Mouse (Mus musculus) telencephalon, adult 2 months (tissue): Measurements from ENCODE around the gene Klhl3.

Experiments
- DNase-seq: peaks from one replicate; pipeline ENCODE4 v3.0.0-alpha.2; 2011; ENCODE audit warnings: low read depth, low spot score

Klhl3 gene

GRCm38 (mm10) chr13:58025701-58026414, 87.5 kb downstream of the Klhl3 start:
- no peak for DNase-seq

DNA sequence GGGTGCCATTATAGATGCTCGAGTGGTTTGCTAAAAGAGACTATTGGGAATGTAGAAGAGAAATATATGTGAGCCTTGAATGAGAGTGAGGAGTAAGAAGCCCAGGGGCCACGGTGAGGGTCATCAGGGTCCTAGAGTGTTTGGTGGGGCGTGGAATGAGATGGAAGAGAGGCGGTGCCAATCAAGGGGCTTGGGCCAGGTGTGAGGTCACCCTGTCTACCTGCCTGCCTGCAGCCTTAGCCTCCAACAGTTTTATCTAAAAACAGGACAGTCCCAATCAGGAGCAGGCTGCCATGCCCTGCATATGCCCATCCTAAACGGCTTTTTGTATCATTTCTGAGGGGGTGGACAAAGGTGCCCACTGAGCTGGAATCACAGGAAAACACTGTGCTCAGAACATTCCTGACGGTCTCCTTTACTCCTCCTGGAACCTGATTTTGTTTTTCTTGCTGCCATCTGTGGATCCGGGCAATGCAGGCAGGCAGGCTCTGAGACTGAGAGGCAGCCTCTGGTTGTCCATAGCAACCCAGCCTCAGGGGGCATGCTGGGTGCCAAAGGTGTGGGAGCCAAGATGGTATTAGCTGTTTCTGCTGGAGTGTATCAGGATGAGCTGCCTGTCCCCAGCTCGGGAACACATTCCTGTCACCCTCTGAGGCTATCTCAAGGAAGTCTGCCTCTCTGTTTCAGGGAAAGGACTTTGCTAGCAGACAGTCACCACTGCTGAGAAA, 89.5 kb downstream of the Klhl3 start:
- no peak for DNase-seq

- no peak for DNase-seq
These were observed 90.3 kb downstream of the Klhl3 start for GRCm38 (mm10) chr13:58023001-58023560.

DNA sequence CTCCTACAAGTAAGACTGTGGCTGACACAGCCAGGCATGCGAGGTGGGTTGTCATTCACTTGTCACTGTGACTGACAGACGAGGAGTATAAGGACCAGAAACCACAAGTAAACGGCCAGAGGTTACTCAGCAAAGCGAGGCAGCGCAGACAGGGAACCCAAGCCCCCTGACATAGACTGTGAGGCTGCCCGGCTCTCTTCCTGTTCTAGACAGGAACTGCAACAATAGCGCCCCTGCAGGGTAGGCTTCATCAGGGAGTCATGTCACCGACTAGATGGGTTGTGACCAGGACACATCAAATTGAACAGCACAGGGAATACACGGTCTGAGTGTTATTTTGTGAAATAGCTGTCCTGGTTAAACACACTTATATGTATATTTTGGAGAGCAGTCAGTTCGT, 93.0 kb downstream of the Klhl3 start:
- DNase-seq = no peak

DNA sequence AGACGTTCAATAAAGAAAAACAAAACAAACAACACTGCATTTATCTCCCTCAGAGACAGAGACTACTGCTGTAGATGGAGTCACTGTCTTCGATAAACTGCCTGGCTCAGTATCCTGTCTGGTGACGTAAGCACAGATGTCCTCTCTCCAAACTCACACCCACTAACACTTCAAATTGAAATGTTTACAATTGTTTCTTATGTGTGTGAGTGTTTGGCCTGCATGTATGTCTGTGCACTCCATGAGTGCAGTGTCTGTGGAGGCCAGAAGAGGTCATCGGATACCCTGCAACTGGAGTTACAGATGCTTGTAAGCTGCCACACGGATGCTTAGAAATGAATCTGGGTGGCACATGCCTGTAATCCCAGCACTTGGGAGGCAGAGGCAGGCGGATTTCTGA, 96.1 kb downstream of the Klhl3 start:
- no peak for DNase-seq

GRCm38 (mm10) chr13:58012067-58012925, 101.1 kb downstream of the Klhl3 start:
- DNase-seq = peak; percentile 34

- DNase-seq = no peak
These were observed 101.9 kb downstream of the Klhl3 start for GRCm38 (mm10) chr13:58011526-58011925.

DNA sequence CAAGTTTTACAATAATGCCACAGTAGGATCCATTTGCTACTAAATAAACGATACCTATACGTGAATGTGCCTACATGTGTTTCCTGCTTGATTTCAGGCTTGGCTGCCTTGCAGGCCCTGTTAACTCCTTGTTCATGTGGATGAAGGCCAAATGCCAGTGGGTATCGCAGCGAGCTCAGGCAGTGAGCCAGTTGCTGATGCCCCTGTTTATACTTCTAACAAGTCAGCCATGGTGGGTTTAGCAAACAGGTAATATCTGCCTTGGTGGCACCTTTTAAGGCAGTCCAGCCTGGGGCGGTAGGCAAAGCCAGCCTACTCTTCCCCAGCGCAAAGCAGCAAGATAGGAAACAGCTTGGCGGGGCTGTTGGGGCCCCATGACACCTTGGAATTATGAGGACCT, 103.0 kb downstream of the Klhl3 start:
- no peak for DNase-seq

- no peak for DNase-seq
These were observed 104.1 kb downstream of the Klhl3 start for GRCm38 (mm10) chr13:58009275-58009674.

DNA sequence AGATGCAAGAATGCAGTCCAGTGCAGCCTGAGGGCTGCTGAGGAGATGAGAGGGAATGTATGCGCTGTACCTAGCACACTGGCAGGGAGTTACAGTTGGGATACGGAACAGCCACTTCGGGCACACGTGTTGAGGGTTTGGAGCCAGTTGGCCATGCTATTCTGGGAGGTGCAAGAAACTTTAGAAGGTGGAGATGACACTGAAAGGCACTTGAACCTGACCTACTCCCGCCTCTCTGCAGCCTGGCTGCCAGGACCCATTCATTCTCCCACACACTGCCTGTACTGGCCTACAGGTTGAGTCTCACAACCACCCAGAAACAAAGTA, 105.4 kb downstream of the Klhl3 start:
- DNase-seq = no peak

DNA sequence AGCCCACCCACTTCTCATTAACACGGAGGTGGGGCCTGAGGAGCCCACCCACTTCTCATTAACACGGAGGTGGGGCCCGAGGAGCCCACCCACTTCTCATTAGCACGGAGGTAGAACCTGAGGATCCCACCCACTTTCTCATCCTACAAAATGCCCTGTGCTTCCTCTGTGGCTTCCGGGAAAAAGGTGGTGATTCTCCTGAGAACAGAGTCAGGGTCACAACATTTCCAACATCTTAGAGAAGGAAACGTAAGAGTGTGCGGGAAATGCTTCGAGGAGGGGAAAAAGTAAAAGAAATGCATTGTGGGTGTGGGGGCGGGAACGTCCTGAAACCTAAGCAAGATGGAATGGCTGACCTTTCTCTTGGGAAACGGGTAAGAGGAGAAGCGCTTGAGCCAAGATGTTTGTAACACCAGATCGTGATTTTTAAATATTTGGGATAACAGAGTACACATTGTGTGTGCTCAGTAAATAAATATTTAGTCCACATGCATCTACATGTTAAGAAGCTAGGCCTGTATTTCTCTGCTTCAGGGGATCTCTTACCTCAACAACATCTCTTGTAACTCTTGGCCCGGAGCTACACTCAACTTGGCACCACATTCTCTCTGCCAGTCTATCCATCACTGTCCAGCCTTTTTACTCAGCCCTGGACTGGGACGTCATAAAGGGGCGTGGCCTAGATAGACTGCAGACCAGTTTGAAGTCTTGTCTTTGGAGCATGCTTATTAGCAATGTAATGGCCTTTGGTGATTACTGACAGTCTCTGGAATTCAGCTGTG, 105.9 kb downstream of the Klhl3 start:
- DNase-seq = no peak

- DNase-seq = no peak
These were observed 111.6 kb downstream of the Klhl3 start for GRCm38 (mm10) chr13:58001792-58002191.

DNA sequence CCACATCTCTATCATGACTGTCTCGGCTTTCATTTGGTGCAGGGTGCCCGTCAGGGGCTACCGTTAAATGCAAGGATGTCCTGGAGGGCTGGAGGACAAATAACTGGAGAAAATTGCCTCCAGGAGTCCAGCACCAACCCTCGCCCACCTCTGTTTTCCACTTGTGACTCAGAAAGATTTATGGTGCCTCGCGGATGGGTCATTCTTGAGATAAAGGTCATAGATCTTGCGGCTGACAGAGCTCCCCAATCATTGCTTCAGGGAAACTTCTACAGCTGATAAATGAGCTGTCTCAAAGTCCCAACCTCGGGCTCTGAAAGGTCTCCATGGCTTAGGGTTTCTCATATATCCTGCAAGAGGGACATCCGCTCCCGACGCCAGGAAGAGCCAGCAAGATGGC, 116.9 kb downstream of the Klhl3 start:
- no peak for DNase-seq

GRCm38 (mm10) chr13:57995864-57996263, 117.5 kb downstream of the Klhl3 start:
- DNase-seq = no peak

DNA sequence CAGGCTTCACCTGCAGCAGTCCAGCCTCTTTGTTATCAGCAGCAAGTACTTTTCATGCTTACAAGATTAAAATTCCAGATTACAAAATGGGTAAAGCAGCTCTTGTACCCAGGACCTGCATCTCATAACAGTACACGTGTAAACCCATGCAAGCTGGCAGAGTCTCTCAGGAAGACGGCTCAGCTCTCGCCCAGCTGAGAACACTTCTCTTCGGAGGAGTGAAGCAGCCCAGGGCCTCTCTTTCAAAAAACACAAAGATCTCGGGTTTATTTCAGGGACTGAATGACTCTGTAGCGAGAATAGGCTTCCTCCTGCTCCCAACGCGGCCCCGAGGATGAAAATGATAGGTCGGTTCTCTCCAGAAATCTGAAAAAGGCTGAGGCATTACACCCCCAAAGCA, 128.8 kb downstream of the Klhl3 start:
- peak; percentile 33 for DNase-seq

DNA sequence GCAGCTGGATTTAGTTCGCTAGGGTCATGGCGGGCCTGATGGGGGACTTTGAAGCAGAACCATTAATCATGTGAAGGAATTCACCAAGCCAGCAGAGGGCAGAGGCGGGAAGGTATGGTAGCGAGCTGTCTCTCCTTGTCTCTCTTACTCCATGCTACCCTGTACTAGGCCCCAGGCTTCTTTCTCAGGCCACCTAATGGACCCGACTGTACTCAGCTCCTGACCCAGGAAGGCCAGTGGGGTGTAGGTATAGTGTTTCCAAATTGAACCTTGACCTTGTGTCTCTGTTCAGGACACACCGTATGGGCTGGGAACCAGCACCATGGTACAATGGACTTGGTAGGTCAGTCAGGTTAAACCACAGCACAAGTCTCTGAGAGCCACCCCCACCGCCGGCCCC, 129.2 kb downstream of the Klhl3 start:
- DNase-seq = no peak

GRCm38 (mm10) chr13:57983330-57983729, 130.1 kb downstream of the Klhl3 start:
- no peak for DNase-seq

GRCm38 (mm10) chr13:57982904-57983303, 130.5 kb downstream of the Klhl3 start:
- DNase-seq = peak; percentile 31

DNA sequence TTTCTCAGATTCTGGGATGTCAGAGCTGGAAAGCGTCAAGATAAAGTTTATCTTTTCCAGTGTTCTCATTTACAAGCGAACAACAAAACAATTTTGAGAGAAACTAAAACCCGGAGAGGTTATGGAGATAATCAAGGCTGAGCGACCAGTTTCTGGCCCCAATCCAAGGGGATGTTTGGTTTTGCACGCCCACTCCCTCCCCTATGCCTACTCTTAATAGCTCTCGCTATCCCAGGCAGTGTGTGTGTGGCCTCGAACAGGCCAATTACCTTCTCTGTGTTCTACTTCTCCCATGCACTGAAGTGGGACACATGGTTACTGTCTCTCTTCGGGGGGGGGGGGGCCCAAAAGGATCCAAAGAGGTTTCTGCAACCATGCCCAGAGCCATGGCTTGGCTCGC, 132.7 kb downstream of the Klhl3 start:
- no peak for DNase-seq

DNA sequence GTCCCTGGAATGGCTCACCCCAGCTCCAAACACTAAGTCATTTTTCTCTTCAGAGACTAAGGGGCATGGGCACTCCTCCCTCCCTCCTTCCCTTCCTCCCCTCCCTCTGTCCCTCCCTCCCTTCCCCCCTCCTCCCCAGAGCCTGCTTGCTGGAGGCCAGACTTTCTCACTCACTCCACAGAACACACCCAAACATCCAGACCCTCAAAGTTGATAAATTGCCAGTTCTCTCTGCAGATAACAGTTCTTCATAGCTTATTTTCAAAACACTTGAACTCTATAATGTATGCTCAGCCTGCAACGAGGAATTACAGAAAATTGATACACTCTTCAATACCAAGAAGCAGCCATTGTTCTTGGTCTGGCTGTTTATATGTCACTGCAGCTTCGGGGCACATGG, 133.3 kb downstream of the Klhl3 start:
- no peak for DNase-seq

DNA sequence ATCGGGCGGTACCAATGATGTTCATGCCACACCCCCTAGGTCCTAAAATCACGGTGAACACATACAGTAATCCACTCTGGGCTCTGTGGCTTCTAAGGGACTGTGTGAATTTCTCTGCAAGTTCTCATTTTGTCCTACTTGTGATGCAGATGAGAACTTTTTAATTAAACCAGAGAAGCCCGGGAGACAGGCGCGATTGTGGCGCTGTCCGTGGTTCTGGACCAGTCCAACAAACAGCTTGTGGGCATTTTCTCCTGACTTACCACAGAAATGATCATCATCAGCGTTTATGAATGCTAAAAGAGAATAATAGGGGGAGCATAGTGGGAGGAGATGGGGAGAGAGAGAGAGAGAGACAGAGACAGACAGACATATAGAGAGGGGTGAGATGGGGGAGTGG, 134.5 kb downstream of the Klhl3 start:
- DNase-seq = no peak
